ENCODE assay signal across 9 mouse cellular contexts in genomic region chr4:125160320-125160950, GRCm38 (mm10). TPM values are rescaled to one million over a fixed set of nuclear protein-coding genes. Genes with fewer than 3 reads are reported as not detected.
DNase-seq lines count a peak whose midpoint lies in the region; ATAC-seq and TF ChIP-seq lines count a peak whose summit lies in the region.
"Had no signal": no experiment of that assay in that cellular context is flagged by ENCODE, and none has a peak within 500 bp of the region (broad histone marks: within the 10 kb centered on the region; RNA-seq: fewer than 3 reads in every experiment).

No protein-coding gene starts in this region.

- H3K27ac ChIP-seq in ES-Bruce4 (ENCODE audit: insufficient read depth, low read length) = no peak overlapping the region
- H3K27ac ChIP-seq in forebrain, postnatal 0 days (ENCODE audit: low read depth, low read length) = no peak overlapping the region
- no peak overlapping the region for H3K27ac ChIP-seq in layer of hippocampus, adult 2 months
- no peak overlapping the region for H3K27ac ChIP-seq in lung, embryonic 16.5 days (ENCODE audit: low read length)
- H3K27ac ChIP-seq: liver, embryonic 15.5 days had no signal

- peaks cover 11% of the 10 kb centered on the region for H3K4me1 ChIP-seq in ES-Bruce4 (ENCODE audit: control insufficient read depth, insufficient read depth, low read length)
- H3K4me1 ChIP-seq in forebrain, postnatal 0 days (ENCODE audit: insufficient read depth) = peaks cover 5% of the 10 kb centered on the region; the same call in 1 of the 2 replicates
- H3K4me1 ChIP-seq in lung, embryonic 16.5 days (replicated peaks; ENCODE audit: control insufficient read depth, insufficient read depth, low read length) = 0 out of 2 replicates have a peak, but pooled peaks cover 4% of the 10 kb centered on the region
- H3K4me1 ChIP-seq: liver, embryonic 15.5 days had no signal

- 8% methylated on average over 19 of the region's 19 CpGs for WGBS in forebrain, postnatal 0 days
- WGBS in lung, embryonic 16.5 days = 5% methylated on average over 19 of the region's 19 CpGs

- TF ChIP-seq POLR2A in ES-Bruce4 (IDR thresholded peaks at IDR 0.05; ENCODE audit: insufficient read depth, low read length) = no peak

- H3K4me3 ChIP-seq in ES-Bruce4 (ENCODE audit: low read depth, low read length) = no peak overlapping the region
- 0 out of 2 replicates have a peak overlapping the region, but pooled peaks have one; percentile 5 for H3K4me3 ChIP-seq in forebrain, postnatal 0 days (ENCODE audit: low read depth, low read length)
- H3K4me3 ChIP-seq in layer of hippocampus, adult 2 months = peak overlapping the region; percentile 43
- peak overlapping the region; percentile 11; the same call in 1 of the 2 replicates for H3K4me3 ChIP-seq in lung, embryonic 16.5 days (ENCODE audit: low read length)
- H3K4me3 ChIP-seq: liver, embryonic 15.5 days had no signal

- DNase-seq in cerebellum, adult 11-12 months = peak; percentile 87
- DNase-seq in forebrain, postnatal 0 days = peak; percentile 94
- peak; percentile 89 to 95 for DNase-seq in layer of hippocampus, adult 2 months (ENCODE audit: low spot score in 2 of 2)
- peak; percentile 62 for DNase-seq in ovary, adult 18-20 months (ENCODE audit: low spot score)
- peak; percentile 50 to 58 for DNase-seq in thymus, adult 18-20 months

- no peaks in the 10 kb centered on the region for H3K27me3 ChIP-seq in ES-Bruce4 (ENCODE audit: control insufficient read depth, insufficient read depth, low read length, poor library complexity, severe bottlenecking)
- H3K27me3 ChIP-seq in forebrain, postnatal 0 days (ENCODE audit: insufficient read depth, low read length) = no peaks in the 10 kb centered on the region
- no peaks in the 10 kb centered on the region for H3K27me3 ChIP-seq in lung, embryonic 16.5 days (ENCODE audit: control insufficient read depth, insufficient read depth, low read depth, low read length)
- H3K27me3 ChIP-seq: liver, embryonic 15.5 days had no signal

- TF ChIP-seq EP300 in ES-Bruce4 (IDR thresholded peaks at IDR 0.05; ENCODE audit: insufficient read depth, low read depth, low read length) = no peak

- no peak overlapping the region for H3K9ac ChIP-seq in ES-Bruce4 (ENCODE audit: low read depth, poor library complexity, severe bottlenecking)
- peak overlapping the region; percentile 22; the same call in 1 of the 2 replicates for H3K9ac ChIP-seq in forebrain, postnatal 0 days
- H3K9ac ChIP-seq in lung, embryonic 16.5 days (ENCODE audit: low read length) = no peak overlapping the region
- H3K9ac ChIP-seq: liver, embryonic 15.5 days had no signal

- H3K9me3 ChIP-seq in ES-Bruce4 (replicated peaks; ENCODE audit: control insufficient read depth, insufficient read depth, low read length, poor library complexity, severe bottlenecking) = no peaks in the 10 kb centered on the region
- H3K9me3 ChIP-seq in forebrain, postnatal 0 days (ENCODE audit: low read length) = no peaks in the 10 kb centered on the region
- H3K9me3 ChIP-seq in lung, embryonic 16.5 days (ENCODE audit: control insufficient read depth, low read length) = no peaks in the 10 kb centered on the region
- H3K9me3 ChIP-seq: liver, embryonic 15.5 days had no signal

- H3K4me2 ChIP-seq in forebrain, postnatal 0 days (ENCODE audit: low read depth) = peak overlapping the region; percentile 35
- H3K4me2 ChIP-seq in lung, embryonic 16.5 days (ENCODE audit: low read depth, low read length) = peak overlapping the region; percentile 34
- H3K4me2 ChIP-seq: liver, embryonic 15.5 days had no signal

- peak; percentile 86 for ATAC-seq in forebrain, postnatal 0 days
- peak; percentile 86 for ATAC-seq in hematopoietic stem cell, adult 5-6 weeks (replicated peaks in 1 of 2; ENCODE audit: insufficient read depth in 1 of 2, low FRiP score in 2 of 2, low TSS enrichment in 1 of 2, low read depth in 1 of 2, poor library complexity in 2 of 2, severe bottlenecking in 2 of 2)
- peak; percentile 76 for ATAC-seq in lung, embryonic 16.5 days (ENCODE audit: low read depth)

- TF ChIP-seq CTCF in ES-Bruce4 (IDR thresholded peaks at IDR 0.05; ENCODE audit: low read depth, low read length) = peak; percentile 93
- peak; percentile 99 for TF ChIP-seq CTCF in forebrain, postnatal 0 days (IDR thresholded peaks at IDR 0.05; ENCODE audit: low read depth)
- peak; percentile 95 for TF ChIP-seq CTCF in layer of hippocampus, adult 2 months (conservative IDR thresholded peaks at IDR 0.05)

- H3K36me3 ChIP-seq in ES-Bruce4 (ENCODE audit: control insufficient read depth, insufficient read depth, low read length, poor library complexity, severe bottlenecking) = no peaks in the 10 kb centered on the region
- no peaks in the 10 kb centered on the region for H3K36me3 ChIP-seq in forebrain, postnatal 0 days (ENCODE audit: insufficient read depth)
- H3K36me3 ChIP-seq in lung, embryonic 16.5 days (ENCODE audit: control insufficient read depth, insufficient read depth, low read length) = no peaks in the 10 kb centered on the region
- H3K36me3 ChIP-seq: liver, embryonic 15.5 days had no signal

RNA-seq across cellular contexts. Expression of gene Zc3h12a, which starts 32.8 kb away (rescaled TPM):
- polyA plus RNA-seq in ES-Bruce4 (2011; ENCODE audit: insufficient read depth, insufficient read length, low read depth, missing spikeins) = 3.6 and 4.7 TPM in 2 replicates
- total RNA-seq in forebrain, postnatal 0 days (2014; rRNA removed) = not detected in 2 replicates
- polyA plus RNA-seq in forebrain, postnatal 0 days (2015; fragmentation: Nextera tagmentation; extraction: Ambion mirVana) = 0.05 and 0.07 TPM in 2 replicates
- 7.0 and 11.4 TPM in 2 replicates for total RNA-seq in hematopoietic stem cell, adult 5-6 weeks (2017)
- 1 to 10 TPM; 1.1 to 1.2 TPM for total RNA-seq in layer of hippocampus, adult 2 months (2021)
- 0.55 and 0.58 TPM in 2 replicates for polyA plus RNA-seq in lung, embryonic 16.5 days (2015; fragmentation: Nextera tagmentation; extraction: Ambion mirVana)
